Mouse (Mus musculus): Measurements from ENCODE around the gene Aifm1.
A peak's percentile ranks its signal among the peaks of the same experiment; 100 is the strongest.
"Not testable (repeated sequence)": the region's sequence is repeated elsewhere in the genome, so short reads cannot be mapped to it uniquely, and the experiment has no call there.

Gene Aifm1

DNA sequence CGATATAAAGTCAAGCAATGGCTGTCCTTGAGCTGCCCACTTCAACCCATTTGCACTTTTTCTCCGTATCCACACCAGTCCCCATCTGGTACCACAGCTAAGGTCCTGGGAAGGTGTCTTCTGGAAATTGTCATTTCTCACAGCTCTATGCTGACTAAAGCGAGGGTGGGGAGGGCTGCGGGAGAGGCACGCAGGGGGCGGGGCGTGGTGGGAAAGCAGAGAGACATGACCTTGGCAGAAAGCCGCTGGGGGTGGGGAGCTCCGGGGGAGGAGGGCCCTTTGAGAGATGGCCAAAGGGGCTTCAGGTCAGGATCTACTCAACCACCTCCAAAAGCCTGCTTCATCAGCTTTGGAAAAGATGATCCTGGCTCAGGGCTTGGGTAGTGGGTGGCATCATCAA is 58.3 kb downstream of the Aifm1 start:
- DNase-seq, result no peak

DNA sequence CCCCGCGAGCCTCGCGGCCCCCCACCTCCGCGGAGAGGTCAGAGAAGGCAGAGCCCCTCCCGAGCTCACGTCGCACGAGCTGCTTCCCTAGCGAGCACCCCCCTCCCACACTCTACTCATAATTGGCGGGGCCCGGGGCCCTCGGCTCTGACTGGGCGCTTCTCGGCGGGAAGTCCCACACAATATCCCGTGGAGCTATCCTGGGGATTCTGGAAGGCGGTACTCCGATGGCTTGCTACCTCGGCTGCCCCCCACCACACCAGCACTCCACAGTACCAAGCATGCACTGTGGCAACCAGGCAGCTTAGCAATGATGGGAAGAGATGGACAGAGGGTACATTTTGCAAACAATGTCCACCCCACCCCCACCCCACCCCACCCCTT is 58.9 kb downstream of the Aifm1 start:
- DNase-seq, result no peak

DNA sequence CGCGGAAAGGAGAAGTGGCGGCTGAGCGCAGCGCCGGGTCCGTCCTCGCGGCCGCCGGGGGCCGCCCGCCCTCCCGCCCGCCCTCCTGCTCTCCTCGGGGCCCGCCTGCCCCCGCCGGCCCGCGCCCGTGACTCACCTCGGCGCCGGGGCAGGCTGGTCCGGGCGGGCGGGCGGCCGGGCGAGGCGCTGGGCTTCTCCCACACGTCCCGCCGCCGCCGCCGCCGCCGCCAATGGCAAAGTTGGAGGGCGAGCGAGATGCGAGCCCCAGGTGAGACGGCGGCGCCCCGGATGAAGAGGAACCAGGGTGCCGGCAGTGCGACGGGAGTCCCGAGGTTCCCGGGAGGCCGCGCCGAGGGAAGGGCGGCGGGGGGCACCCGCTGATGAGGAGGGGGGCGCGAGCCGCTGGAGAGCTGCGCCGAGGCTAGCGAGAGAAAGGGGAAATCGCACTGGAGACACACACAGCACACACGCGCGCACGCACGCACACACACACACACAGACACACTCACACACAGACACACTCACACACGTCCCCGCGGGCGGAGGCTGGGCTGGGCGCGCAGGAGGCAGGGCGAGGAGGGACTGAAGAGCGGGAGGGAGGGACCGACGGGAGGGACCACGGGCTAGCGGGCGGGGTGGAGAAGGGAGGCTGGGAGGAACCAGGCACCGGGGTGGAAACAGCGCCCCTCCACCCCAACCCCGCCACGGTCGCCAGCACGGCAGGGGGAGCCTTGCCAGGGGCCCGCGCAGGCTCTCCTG is 59.4 kb downstream of the Aifm1 start:
- peak; percentile 85 to 90 for DNase-seq

DNA sequence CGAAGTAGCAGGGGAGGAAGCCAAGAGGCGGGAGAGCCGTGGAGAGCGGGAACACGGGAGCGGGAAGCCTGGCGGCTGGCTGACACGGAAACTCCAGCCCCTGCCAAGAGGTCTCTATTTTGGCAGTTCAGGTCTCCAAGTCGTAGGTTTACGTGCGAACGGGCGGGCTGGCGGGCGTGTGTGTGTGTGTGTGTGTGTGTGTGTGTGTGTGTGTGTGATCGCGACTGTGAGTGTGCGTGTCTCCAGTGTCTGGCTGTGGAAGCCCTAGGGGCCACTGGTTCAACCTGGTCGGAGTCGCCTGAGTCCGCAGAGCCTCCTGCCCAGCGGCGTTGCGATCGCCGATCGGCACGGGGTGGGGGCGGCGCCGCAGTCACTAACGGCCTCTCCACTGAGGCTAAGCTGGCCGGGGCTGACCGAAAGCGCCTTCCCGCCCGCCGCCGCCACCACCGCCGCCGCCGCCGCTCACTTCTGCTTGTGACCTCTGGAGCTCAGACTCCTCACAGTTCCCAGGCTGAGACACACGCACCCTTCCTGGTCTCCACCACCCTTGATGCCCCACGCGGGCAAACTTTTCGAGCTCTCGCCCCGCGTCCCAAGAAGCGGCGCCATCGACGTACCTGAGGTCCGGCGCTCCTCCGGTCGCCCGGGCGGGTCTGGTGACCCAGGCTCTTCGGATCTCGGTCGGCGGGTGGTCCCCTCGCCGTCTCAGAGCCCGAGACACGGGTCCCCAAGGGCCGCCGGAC is 60.3 kb downstream of the Aifm1 start:
- peak; percentile 49 to 51 for DNase-seq

DNA sequence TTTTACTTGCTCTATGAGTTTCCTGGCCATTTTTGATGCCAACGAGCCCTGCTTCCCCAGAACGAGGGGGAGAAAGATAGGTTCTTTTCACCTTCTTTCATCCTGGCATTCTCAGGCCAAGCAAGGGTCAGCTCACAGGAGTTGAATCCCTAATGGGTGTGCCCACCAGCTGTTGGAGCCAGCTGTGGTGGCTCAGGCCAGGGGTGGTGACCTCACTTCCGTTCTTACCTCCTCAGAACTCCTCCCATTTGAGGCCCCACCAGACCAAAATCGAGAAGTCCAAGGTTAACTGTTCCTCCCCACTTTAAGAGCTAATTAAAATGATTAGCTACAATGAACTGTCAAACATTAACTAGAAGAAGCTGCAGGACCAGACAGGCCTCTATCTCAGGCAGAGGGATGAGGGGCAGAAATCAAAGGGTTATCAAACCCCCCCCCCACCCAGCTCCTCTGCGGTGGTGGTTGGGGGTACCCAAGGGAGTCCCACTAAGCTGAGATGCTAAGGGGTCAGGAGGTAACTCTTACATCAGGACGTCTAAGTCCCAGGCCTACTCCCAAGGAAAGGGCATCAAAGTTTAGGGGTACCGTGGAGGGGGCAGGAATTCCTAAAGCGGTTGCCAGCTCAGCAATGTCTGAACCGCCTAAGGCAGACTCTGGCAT is 61.0 kb downstream of the Aifm1 start:
- peak in 1 of 2 experiments; percentile 38 for DNase-seq

GRCm38 (mm10) chrX:48449646-48450045 is 63.7 kb downstream of the Aifm1 start:
- DNase-seq, result no peak

GRCm38 (mm10) chrX:48444677-48445076 is 68.7 kb downstream of the Aifm1 start:
- no peak for DNase-seq

DNA sequence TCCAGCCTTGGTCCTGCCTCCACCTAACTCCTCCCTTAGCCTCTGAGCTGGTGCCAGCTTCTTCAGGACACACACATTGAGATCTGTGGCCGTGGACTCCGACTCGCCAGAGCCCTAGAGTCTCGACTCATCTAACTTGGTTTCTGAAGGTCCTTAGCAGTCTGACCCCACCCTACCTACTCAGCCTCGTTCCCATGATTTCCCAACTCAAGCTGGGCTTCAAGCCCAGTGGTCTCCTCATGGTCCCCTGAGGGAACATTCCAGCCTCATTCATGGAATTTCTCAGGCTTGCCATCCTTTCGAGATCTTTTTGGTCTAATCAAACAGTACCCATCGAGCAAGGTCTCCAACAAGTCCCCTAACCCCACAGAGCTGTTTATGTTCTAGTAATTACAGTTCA is 71.4 kb downstream of the Aifm1 start:
- DNase-seq, result no peak

DNA sequence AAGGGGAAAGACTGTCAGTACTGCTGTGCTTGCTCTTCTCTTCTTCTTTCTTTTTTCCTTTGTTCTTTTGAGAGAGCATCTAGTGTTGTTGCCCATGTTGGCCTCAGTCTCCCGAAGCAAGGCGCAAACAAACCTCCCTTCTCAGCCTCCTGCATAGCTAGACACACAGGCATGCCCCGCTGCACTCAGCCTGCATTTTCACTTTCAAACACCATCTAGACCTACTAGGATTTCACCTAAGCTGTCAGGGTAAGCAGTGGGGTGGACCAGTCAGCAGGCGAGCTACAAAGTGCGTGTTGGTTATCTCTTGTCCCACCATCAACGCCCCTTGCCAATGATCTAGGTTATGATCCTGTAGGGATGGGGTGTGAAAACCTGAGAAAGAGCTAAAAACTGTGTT is 71.8 kb downstream of the Aifm1 start:
- DNase-seq, result no peak

GRCm38 (mm10) chrX:48439036-48439435 is 74.3 kb downstream of the Aifm1 start:
- DNase-seq, result peak; percentile 52 to 76

DNA sequence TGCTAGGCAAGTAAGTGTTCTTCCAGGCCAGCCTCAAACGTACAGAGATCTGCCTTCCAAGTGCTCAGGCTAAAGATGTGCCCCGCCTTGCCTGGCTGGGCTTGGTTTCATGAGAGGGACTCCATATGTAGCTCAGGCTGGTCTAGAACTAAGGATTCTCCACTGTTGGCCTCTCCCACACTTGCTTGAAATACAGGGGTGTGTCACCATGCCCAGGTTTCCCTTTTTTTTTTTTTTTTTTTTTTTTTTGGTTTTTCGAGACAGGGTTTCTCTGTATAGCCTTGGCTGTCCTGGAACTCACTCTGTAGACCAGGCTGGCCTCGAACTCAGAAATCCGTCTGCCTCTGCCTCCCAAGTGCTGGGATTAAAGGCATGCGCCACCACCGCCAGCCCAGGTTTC is 77.3 kb downstream of the Aifm1 start:
- DNase-seq, result not testable (repeated sequence)

DNA sequence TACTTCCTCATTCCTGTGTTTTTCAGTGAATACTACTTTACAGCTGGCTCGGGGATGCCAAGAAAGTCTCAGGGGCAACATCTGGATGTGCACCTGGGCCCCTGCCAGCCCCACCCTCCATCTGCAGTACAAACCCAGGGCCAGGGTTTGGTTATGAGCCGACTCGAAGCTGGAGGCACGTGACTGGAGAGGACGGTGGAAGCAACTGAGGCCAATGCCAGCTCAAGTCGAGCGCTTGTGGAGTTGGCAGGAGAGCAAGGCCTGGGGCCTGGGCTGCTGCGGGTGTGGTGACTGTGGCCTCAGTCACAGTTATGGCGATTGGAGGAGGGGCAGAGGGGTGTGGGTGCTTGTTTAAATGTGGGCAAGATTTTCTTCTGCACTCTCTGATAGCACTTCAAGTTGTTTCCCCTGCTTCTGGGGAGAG is 77.9 kb downstream of the Aifm1 start:
- DNase-seq, result peak in 1 of 2 experiments; percentile 31

DNA sequence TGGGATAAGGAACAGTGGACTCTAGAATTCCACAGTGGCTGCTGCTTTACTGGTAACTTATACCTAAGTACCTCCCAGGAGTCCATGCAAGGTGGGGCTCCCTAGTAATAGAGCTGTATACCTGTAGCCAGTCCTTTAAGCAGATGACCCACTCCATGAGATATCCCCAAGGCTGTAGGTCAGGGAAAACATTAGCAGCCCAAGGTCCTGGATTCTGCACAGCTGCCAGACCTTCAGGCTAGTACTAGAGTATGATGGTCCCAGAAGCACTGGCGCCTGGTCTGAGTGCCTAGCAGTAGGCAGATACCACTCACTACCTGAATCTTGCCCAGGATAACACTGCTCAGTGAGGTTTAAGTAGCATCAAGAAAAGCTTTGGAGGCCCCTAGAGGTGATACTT is 79.1 kb downstream of the Aifm1 start:
- DNase-seq, result no peak

DNA sequence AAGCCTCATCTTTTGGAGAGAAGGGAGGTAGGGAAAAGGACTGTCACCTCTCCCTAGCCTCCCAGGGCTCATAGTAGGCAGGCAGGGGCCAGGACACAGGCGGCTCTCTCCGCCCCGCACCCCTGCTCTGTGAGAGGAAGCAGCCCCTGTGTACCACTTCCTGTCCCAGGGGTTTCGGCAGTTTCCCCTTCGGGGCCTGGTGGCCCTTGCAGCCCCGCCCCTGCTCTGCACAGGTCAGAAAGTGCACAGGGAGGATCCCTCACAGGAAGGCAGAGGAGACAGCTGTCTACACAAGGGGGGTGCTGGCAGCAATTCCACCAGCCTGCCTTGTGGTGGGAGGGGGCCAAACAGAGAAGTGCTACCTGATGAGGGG is 79.8 kb downstream of the Aifm1 start:
- peak; percentile 66 to 82 for DNase-seq

- DNase-seq, result no peak
Measured at GRCm38 (mm10) chrX:48432599-48433526, 80.5 kb downstream of the Aifm1 start.

DNA sequence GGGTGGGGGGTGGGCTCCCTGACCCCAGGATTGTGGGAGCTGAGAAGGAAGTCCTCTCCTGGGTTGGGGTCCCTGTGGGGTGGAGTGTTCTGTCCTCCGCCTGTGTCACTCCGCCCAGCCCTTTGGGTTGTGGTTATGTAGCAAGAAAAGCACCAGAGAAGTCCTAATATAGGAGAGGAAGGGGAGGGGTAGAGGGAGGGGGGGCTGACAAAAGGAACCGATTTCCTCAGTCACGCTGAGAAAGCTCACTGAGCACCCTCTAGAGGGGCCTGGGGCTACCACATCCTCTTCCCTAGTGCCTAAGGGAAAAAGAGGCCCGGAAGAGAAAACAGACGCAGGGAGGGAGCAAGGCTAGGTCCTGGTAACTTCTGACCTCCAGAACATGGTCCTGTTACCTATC is 83.8 kb downstream of the Aifm1 start:
- DNase-seq, result peak; percentile 53 to 60

DNA sequence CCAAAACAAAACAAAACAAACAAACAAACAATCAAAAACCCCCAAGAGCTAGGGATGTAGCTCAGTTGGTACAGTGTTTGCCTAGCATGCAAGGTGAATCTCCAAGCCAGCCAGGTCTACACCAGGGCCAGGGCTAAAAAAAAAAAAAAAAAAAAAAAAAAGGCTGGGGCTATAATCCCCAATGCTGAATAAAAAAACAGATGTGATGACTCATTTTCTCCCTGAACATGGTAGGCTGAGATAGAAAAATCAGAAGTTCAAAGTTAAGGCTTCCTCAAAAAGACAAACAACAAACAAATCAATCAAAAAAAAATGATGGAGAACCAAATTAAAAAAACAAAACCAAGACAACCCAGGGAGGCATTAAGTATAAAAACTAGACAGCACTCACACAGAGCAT is 84.3 kb downstream of the Aifm1 start:
- DNase-seq, result no peak

DNA sequence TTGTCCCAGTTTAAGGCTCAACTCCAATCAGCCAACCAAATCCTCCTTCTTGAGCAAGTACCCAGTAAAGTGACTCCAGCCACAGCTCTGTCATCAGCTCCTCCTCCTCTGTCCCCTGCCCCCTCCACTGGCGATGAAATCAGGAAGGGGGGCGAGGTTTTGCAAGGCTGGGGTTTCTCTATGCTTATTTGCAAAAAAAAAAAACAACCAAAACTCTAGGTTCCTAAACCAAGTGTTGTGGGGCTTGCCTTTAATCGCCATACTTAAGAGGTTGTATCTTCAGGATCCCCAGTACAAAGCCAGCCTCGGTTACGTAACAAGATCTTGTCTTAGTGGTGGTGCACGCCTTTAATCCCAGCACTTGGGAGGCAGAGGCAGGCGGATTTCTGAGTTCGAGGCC is 84.7 kb downstream of the Aifm1 start:
- no peak for DNase-seq

DNA sequence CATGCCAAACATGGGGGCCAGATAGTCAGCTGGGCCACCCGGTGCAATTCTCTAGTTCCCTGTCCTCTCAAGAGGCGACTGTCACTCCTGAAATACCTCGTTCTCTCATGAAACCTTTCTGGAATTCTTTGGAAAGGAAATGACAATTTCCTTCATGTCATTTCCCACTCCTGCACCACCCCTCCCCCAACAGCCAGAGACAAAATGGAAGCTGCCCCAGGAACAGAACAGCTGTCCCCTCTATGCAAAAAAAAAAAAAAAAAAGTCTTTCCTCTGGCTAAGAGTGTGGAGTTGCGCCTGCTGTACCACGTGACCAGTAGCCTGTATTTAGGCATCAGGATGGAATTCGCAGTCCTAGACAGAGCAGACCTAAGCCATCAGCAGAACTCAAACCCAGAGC is 85.1 kb downstream of the Aifm1 start:
- peak; percentile 36 to 49 for DNase-seq

- DNase-seq, result peak in 1 of 2 experiments; percentile 54
Measured at GRCm38 (mm10) chrX:48425280-48425679, 88.1 kb downstream of the Aifm1 start.
